Mouse (Mus musculus): ENCODE measurements around the gene Vma21.

GRCm38 (mm10) chrX:71815631-71816345 lies at the start of gene Vma21:
- TF ChIP-seq CTCF (IDR thresholded peaks at IDR 0.05; ENCODE audit: low read depth), result no peak
- TF ChIP-seq EP300 (IDR thresholded peaks at IDR 0.05; ENCODE audit: low read depth), result no peak

All from heart, postnatal 0 days (tissue).